Mouse (Mus musculus): Measurements from ENCODE around the gene Arhgap35. TPM values are rescaled to one million over a fixed set of nuclear protein-coding genes. Genes with fewer than 3 reads are reported as not detected.
"Not testable (repeated sequence)": the region's sequence is repeated elsewhere in the genome, so short reads cannot be mapped to it uniquely, and the experiment has no call there.

The Arhgap35 gene
- polyA plus RNA-seq (2012; rRNA removed) (2.1 and 2.3 TPM in 2 replicates), polyA plus RNA-seq (2014; fragmentation: Nextera tagmentation; extraction: Ambion mirVana) (2.0 and 2.2 TPM in 2 replicates)

DNA sequence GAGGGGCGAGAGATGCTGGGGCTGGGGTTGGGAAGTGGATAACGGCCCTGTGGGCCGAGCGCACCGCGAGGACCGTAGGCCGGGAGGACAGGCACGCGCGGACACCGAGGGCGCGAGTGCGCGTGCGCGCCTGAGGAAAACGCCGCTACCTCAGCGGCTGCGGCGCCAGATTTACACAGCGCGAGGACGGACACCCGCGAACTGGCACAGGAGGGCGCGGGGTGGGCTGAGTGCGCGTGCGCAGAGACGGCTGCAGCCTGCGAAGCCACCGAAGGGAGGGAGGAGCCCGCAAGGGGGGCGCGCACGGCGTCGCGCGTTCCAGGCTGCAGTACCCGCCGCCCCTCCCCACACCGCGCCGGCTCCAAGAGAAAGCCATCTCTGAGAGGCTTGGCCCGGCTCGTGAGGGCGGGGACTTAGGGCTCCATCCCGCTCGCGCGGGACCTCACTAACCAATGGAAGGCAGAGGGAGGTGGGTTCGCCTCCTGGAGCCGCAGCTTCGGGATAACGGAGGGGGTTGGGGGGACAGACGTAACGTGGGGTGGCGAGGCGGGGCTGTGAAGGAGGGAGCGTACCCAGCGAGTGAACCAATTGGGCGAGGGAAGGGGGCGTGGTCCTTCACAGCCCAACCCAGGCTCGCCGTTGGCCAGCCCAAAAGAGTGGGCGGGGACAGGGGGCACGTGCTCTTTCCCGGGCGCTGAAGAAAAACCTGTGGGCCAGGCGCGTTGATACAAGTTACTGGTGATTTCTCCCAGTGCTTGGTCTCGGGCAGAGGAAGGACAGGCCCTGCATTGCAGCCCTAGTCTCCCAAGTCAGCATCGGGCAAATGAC, at the start of gene Arhgap35:
Arhgap35 (minus strand) TSS at position 106 of the 828 bp plus-strand sequence.
- peak within 1 kb of the TSS; percentile 81 for H3K9ac ChIP-seq (replicated peaks)
- peak within 1 kb of the TSS; percentile 88 for H3K4me2 ChIP-seq (ENCODE audit: low read depth)
- H3K36me3 ChIP-seq (replicated peaks; ENCODE audit: control insufficient read depth, insufficient read depth, low read depth) = no peaks in the 10 kb centered on the region
- H3K9me3 ChIP-seq (ENCODE audit: control insufficient read depth, low read length) = no peaks in the 10 kb centered on the region
- peak within 1 kb of the TSS; percentile 65 for H3K27ac ChIP-seq
- TF ChIP-seq EP300 (IDR thresholded peaks at IDR 0.05; ENCODE audit: low read depth) = no peak
- TF ChIP-seq CTCF (IDR thresholded peaks at IDR 0.05; ENCODE audit: low read depth) = no peak
- H3K4me3 ChIP-seq (ENCODE audit: insufficient read depth in 1 of 2, low read depth in 2 of 2, low read length in 2 of 2) = peak within 1 kb of the TSS; percentile 76 to 82
- under 1% methylated on average over 76 of the region's 78 CpGs for WGBS (ENCODE audit: insufficient replicate concordance)
- ATAC-seq (ENCODE audit: insufficient read depth) = peak; percentile 90
- H3K27me3 ChIP-seq (ENCODE audit: control insufficient read depth, insufficient read depth, low read length) = peaks cover 6% of the 10 kb centered on the region; the same call in 1 of the 2 replicates
- H3K4me1 ChIP-seq (replicated peaks; ENCODE audit: control insufficient read depth in 2 of 2, insufficient read depth in 2 of 2, low read length in 1 of 2) = peaks cover 3 to 18% of the 10 kb centered on the region in 2 experiments; a peak in 3 of 4 replicates
- peak; percentile 74 to 84 (median 83) for DNase-seq (ENCODE audit: low read depth in 3 of 3, low spot score in 3 of 3)

GRCm38 (mm10) chr7:16644260-16644659, 29.5 kb upstream of the Arhgap35 start:
- ATAC-seq (ENCODE audit: insufficient read depth) (no peak), DNase-seq (ENCODE audit: low read depth in 3 of 3, low spot score in 3 of 3) (no peak)
- no peak overlapping the region for H3K4me3 ChIP-seq (ENCODE audit: insufficient read depth in 1 of 2, low read depth in 2 of 2, low read length in 2 of 2)
- H3K36me3 ChIP-seq (replicated peaks; ENCODE audit: control insufficient read depth, insufficient read depth, low read depth) = no peaks in the 10 kb centered on the region
- H3K9ac ChIP-seq (replicated peaks) = no peak overlapping the region
- WGBS (ENCODE audit: insufficient replicate concordance) = 68% methylated on average over 12 of the region's 12 CpGs
- H3K4me1 ChIP-seq (replicated peaks; ENCODE audit: control insufficient read depth in 2 of 2, insufficient read depth in 2 of 2, low read length in 1 of 2) = no peaks in the 10 kb centered on the region
- H3K4me2 ChIP-seq (ENCODE audit: low read depth) = no peak overlapping the region
- no peak overlapping the region for H3K27ac ChIP-seq
- H3K9me3 ChIP-seq (ENCODE audit: control insufficient read depth, low read length) = no peaks in the 10 kb centered on the region
- H3K27me3 ChIP-seq (ENCODE audit: control insufficient read depth, insufficient read depth, low read length) = no peaks in the 10 kb centered on the region
- TF ChIP-seq EP300 (IDR thresholded peaks at IDR 0.05; ENCODE audit: low read depth) (no peak), CTCF (IDR thresholded peaks at IDR 0.05; ENCODE audit: low read depth) (no peak)

DNA sequence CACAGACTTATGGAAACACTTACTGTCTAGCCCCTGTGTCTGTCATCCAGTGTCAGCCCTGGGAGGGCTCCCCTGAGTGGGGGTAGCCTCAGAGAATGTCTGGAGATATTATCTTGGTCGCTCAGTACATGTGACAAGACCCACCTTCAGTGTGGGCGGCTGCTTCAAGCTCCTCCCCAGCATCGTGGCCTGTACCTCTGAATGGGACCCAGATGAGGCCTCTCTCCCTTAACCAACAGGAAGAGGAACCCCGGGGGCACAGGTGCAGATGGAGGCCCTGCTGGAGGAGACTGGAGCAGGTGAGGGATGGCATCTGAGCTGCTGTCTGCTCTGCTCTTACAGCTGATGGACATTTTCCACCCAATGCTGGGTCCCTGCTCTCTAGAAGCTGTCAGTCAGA, 28.3 kb upstream of the Arhgap35 start:
- not testable (repeated sequence) for H3K9ac ChIP-seq (replicated peaks); H3K4me2 ChIP-seq (ENCODE audit: low read depth); H3K9me3 ChIP-seq (ENCODE audit: control insufficient read depth, low read length); H3K36me3 ChIP-seq (replicated peaks; ENCODE audit: control insufficient read depth, insufficient read depth, low read depth); DNase-seq (ENCODE audit: low read depth in 3 of 3, low spot score in 3 of 3); H3K27ac ChIP-seq; H3K27me3 ChIP-seq (ENCODE audit: control insufficient read depth, insufficient read depth, low read length); H3K4me1 ChIP-seq (replicated peaks; ENCODE audit: control insufficient read depth in 2 of 2, insufficient read depth in 2 of 2, low read length in 1 of 2); H3K4me3 ChIP-seq (ENCODE audit: insufficient read depth in 1 of 2, low read depth in 2 of 2, low read length in 2 of 2); ATAC-seq (ENCODE audit: insufficient read depth)
- 18% methylated on average over 3 of the region's 4 CpGs for WGBS (ENCODE audit: insufficient replicate concordance)

GRCm38 (mm10) chr7:16639028-16639427, 24.2 kb upstream of the Arhgap35 start:
- DNase-seq (ENCODE audit: low read depth in 3 of 3, low spot score in 3 of 3) (no peak), ATAC-seq (ENCODE audit: insufficient read depth) (no peak)
- Histone ChIP-seq H3K36me3 (replicated peaks; ENCODE audit: control insufficient read depth, insufficient read depth, low read depth) (no peaks in the 10 kb centered on the region), H3K4me1 (replicated peaks; ENCODE audit: control insufficient read depth in 2 of 2, insufficient read depth in 2 of 2, low read length in 1 of 2) (no peaks in the 10 kb centered on the region), H3K27me3 (ENCODE audit: control insufficient read depth, insufficient read depth, low read length) (no peaks in the 10 kb centered on the region), H3K9me3 (ENCODE audit: control insufficient read depth, low read length) (no peaks in the 10 kb centered on the region), H3K9ac (replicated peaks) (no peak overlapping the region), H3K4me3 (ENCODE audit: insufficient read depth in 1 of 2, low read depth in 2 of 2, low read length in 2 of 2) (no peak overlapping the region), H3K27ac (no peak overlapping the region), H3K4me2 (ENCODE audit: low read depth) (no peak overlapping the region)
- WGBS (ENCODE audit: insufficient replicate concordance) = 62% methylated on average over 3 of the region's 3 CpGs
- TF ChIP-seq EP300 (IDR thresholded peaks at IDR 0.05; ENCODE audit: low read depth) (no peak), CTCF (IDR thresholded peaks at IDR 0.05; ENCODE audit: low read depth) (no peak)

- ATAC-seq (ENCODE audit: insufficient read depth) = no peak
- 37% methylated on average over 3 of the region's 3 CpGs for WGBS (ENCODE audit: insufficient replicate concordance)
- no peak overlapping the region for H3K4me2 ChIP-seq (ENCODE audit: low read depth)
- H3K36me3 ChIP-seq (replicated peaks; ENCODE audit: control insufficient read depth, insufficient read depth, low read depth) = no peaks in the 10 kb centered on the region
- no peak for TF ChIP-seq EP300 (IDR thresholded peaks at IDR 0.05; ENCODE audit: low read depth)
- no peak for TF ChIP-seq CTCF (IDR thresholded peaks at IDR 0.05; ENCODE audit: low read depth)
- H3K9ac ChIP-seq (replicated peaks) = no peak overlapping the region
- no peak for DNase-seq (ENCODE audit: low read depth in 3 of 3, low spot score in 3 of 3)
- no peak overlapping the region for H3K27ac ChIP-seq
- no peak overlapping the region for H3K4me3 ChIP-seq (ENCODE audit: insufficient read depth in 1 of 2, low read depth in 2 of 2, low read length in 2 of 2)
- peaks cover 0 to 3% of the 10 kb centered on the region in 2 experiments; a peak in 1 of 4 replicates for H3K4me1 ChIP-seq (replicated peaks; ENCODE audit: control insufficient read depth in 2 of 2, insufficient read depth in 2 of 2, low read length in 1 of 2)
- H3K9me3 ChIP-seq (ENCODE audit: control insufficient read depth, low read length) = no peaks in the 10 kb centered on the region
- H3K27me3 ChIP-seq (ENCODE audit: control insufficient read depth, insufficient read depth, low read length) = no peaks in the 10 kb centered on the region
Observed at GRCm38 (mm10) chr7:16635116-16635515, 20.3 kb upstream of the Arhgap35 start.

DNA sequence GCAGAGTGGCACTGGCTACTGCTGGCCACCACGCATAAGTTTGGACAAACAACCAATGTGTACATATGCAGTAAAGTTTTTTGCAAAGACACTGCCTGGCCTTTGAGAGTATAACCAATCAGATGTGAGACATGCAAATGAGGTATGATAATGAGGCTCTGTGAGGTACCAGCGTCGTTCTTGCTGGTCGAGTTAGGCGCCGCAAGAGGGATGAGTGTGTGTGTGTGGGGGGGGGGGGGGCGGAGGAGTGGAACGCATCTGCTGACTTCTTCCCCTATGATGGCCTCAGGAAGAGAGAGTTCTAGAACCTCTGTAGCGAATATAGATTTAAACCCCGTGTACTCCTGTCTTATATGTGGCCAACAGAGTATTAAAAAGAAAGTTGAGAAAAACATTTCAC, 19.1 kb upstream of the Arhgap35 start:
- H3K9me3 ChIP-seq (ENCODE audit: control insufficient read depth, low read length); H3K4me1 ChIP-seq (replicated peaks; ENCODE audit: control insufficient read depth in 2 of 2, insufficient read depth in 2 of 2, low read length in 1 of 2); H3K27me3 ChIP-seq (ENCODE audit: control insufficient read depth, insufficient read depth, low read length); DNase-seq (ENCODE audit: low read depth in 3 of 3, low spot score in 3 of 3); H3K36me3 ChIP-seq (replicated peaks; ENCODE audit: control insufficient read depth, insufficient read depth, low read depth); H3K9ac ChIP-seq (replicated peaks); H3K27ac ChIP-seq; H3K4me3 ChIP-seq (ENCODE audit: insufficient read depth in 1 of 2, low read depth in 2 of 2, low read length in 2 of 2): not testable (repeated sequence)
- 0 out of 2 replicates have a peak overlapping the region, but pooled peaks have one; percentile 15 for H3K4me2 ChIP-seq (ENCODE audit: low read depth)
- 4% methylated on average over 10 of the region's 10 CpGs for WGBS (ENCODE audit: insufficient replicate concordance)
- ATAC-seq (ENCODE audit: insufficient read depth) = peak; percentile 45; the same call in 1 of the 2 replicates
